Mouse (Mus musculus): ENCODE measurements around the gene Glod4.

- TF ChIP-seq CTCF (IDR thresholded peaks at IDR 0.05; ENCODE audit: low read depth, low read length): no peak
- no peak for TF ChIP-seq POLR2A (IDR thresholded peaks at IDR 0.05; ENCODE audit: insufficient read depth, low read length)
- no peak for TF ChIP-seq EP300 (IDR thresholded peaks at IDR 0.05; ENCODE audit: insufficient read depth, low read depth, low read length)
Measured at GRCm38 (mm10) chr11:76243811-76244546, 454 bp upstream of the Glod4 start.
